Mouse (Mus musculus): ENCODE results near the gene Creb1. TPM values are rescaled to one million over a fixed set of nuclear protein-coding genes. Genes with fewer than 3 reads are reported as not detected.
"Not testable (repeated sequence)": the region's sequence is repeated elsewhere in the genome, so short reads cannot be mapped to it uniquely, and the experiment has no call there.

The Creb1 gene
- total RNA-seq, 2 experiments from 2014 or later: 39.0 to 39.6 TPM

GRCm38 (mm10) chr1:64533471-64534443 lies 1.3 kb downstream of the Creb1 start:
- DNase-seq (ENCODE audit: low spot score in 2 of 2): peak; percentile 37 to 52

GRCm38 (mm10) chr1:64538837-64539367 lies 6.5 kb downstream of the Creb1 start:
- no peak for DNase-seq (ENCODE audit: low spot score in 2 of 2)

GRCm38 (mm10) chr1:64543750-64544149 lies 11.3 kb downstream of the Creb1 start:
- DNase-seq (ENCODE audit: low spot score in 2 of 2): no peak

- DNase-seq (ENCODE audit: low spot score in 2 of 2): no peak
Observed at GRCm38 (mm10) chr1:64546070-64546469, 13.6 kb downstream of the Creb1 start.

- DNase-seq (ENCODE audit: low spot score in 2 of 2): no peak
Observed at GRCm38 (mm10) chr1:64549380-64549779, 16.9 kb downstream of the Creb1 start.

GRCm38 (mm10) chr1:64551908-64552307 lies 19.5 kb downstream of the Creb1 start:
- no peak for DNase-seq (ENCODE audit: low spot score in 2 of 2)

GRCm38 (mm10) chr1:64560105-64560504 lies 27.7 kb downstream of the Creb1 start:
- no peak for DNase-seq (ENCODE audit: low spot score in 2 of 2)

GRCm38 (mm10) chr1:64568206-64568605 lies 35.8 kb downstream of the Creb1 start:
- no peak for DNase-seq (ENCODE audit: low spot score in 2 of 2)

- no peak for DNase-seq (ENCODE audit: low spot score in 2 of 2)
Observed at GRCm38 (mm10) chr1:64576022-64576421, 43.6 kb downstream of the Creb1 start.

- no peak for DNase-seq (ENCODE audit: low spot score in 2 of 2)
Observed at GRCm38 (mm10) chr1:64576732-64577131, 44.3 kb downstream of the Creb1 start.

GRCm38 (mm10) chr1:64577911-64578310 lies 45.5 kb downstream of the Creb1 start:
- not testable (repeated sequence) for DNase-seq (ENCODE audit: low spot score in 2 of 2)

GRCm38 (mm10) chr1:64578801-64579200 lies 46.4 kb downstream of the Creb1 start:
- no peak for DNase-seq (ENCODE audit: low spot score in 2 of 2)

- DNase-seq (ENCODE audit: low spot score in 2 of 2): no peak
Observed at GRCm38 (mm10) chr1:64598926-64599325, 66.5 kb downstream of the Creb1 start.

- DNase-seq (ENCODE audit: low spot score in 2 of 2): no peak
Observed at GRCm38 (mm10) chr1:64600413-64601077, 68.1 kb downstream of the Creb1 start.

- no peak for DNase-seq (ENCODE audit: low spot score in 2 of 2)
Observed at GRCm38 (mm10) chr1:64601242-64601842, 68.9 kb downstream of the Creb1 start.

- DNase-seq (ENCODE audit: low spot score in 2 of 2): no peak
Observed at GRCm38 (mm10) chr1:64603381-64603780, 70.9 kb downstream of the Creb1 start.

- no peak for DNase-seq (ENCODE audit: low spot score in 2 of 2)
Observed at GRCm38 (mm10) chr1:64609145-64609544, 76.7 kb downstream of the Creb1 start.

GRCm38 (mm10) chr1:64609976-64610375 lies 77.5 kb downstream of the Creb1 start:
- no peak for DNase-seq (ENCODE audit: low spot score in 2 of 2)

- no peak for DNase-seq (ENCODE audit: low spot score in 2 of 2)
Observed at GRCm38 (mm10) chr1:64614311-64614710, 81.9 kb downstream of the Creb1 start.

- no peak for DNase-seq (ENCODE audit: low spot score in 2 of 2)
Observed at GRCm38 (mm10) chr1:64614801-64615345, 82.4 kb downstream of the Creb1 start.

- no peak for DNase-seq (ENCODE audit: low spot score in 2 of 2)
Observed at GRCm38 (mm10) chr1:64615531-64615991, 83.1 kb downstream of the Creb1 start.

Data from gastrocnemius, postnatal 4 days (tissue).